Mouse (Mus musculus) left cerebral cortex, postnatal 10 days (tissue): ENCODE measurements at regions not wholly inside any gene's neighbourhood (a gene's known extent, or its start where the extent isn't known, plus 50 kb on each side); places are given as distances from the start of the nearest gene placed in this dataset.

Experiments
- DNase-seq, 2 experiments: peaks; one replicate each; pipeline ENCODE4 v3.0.0; 2021 to 2022; ENCODE audit warnings: low spot score in 2 of 2, mixed read lengths in 1 of 2; ENCODE audit errors: extremely low spot score in 1 of 2
- intact Hi-C: fragments of 180-260 bp; cut with DNase I; formaldehyde crosslinking; loops from one replicate; pipeline ENCODE4 v1.15.1; 2025

- intact Hi-C loops: no loop called here
- no peak for DNase-seq
Measured at GRCm38 (mm10) chr1:142000335-142000734, 1640.1 kb upstream of the B3galt2 start.

- intact Hi-C loops: no loop called here
Measured at GRCm38 (mm10) chr1:142006316-142006715, 1634.1 kb upstream of the B3galt2 start.

GRCm38 (mm10) chr1:142042751-142043150 lies 1597.7 kb upstream of the B3galt2 start:
- intact Hi-C loops: no loop called here

More at GRCm38 (mm10) chr1:142006316-142006715, 1634.1 kb upstream of the B3galt2 start:
- no peak for DNase-seq

GRCm38 (mm10) chr1:142055207-142055606 lies 1585.3 kb upstream of the B3galt2 start:
- intact Hi-C loops: no loop called here
- no peak for DNase-seq

More at GRCm38 (mm10) chr1:142042751-142043150, 1597.7 kb upstream of the B3galt2 start:
- no peak for DNase-seq
